Mouse (Mus musculus): ENCODE results near the gene Cbx6.

GRCm38 (mm10) chr15:79847100-79847499, 12.6 kb upstream of the Cbx6 start:
- TF ChIP-seq CTCF (IDR thresholded peaks at IDR 0.05; ENCODE audit: extremely low read depth, insufficient read depth, low read length) (no peak), POLR2A (IDR thresholded peaks at IDR 0.05; ENCODE audit: extremely low read depth, insufficient read depth, low read length) (no peak)
